Mouse (Mus musculus) ZHBTc4 (cell line): ENCODE results near the gene Lmnb2.

Experiments
- DNase-seq: peaks from one replicate; pipeline ENCODE4 v3.0.0-alpha.2; 2011; ENCODE audit warnings: low read depth, low spot score

Gene Lmnb2

DNA sequence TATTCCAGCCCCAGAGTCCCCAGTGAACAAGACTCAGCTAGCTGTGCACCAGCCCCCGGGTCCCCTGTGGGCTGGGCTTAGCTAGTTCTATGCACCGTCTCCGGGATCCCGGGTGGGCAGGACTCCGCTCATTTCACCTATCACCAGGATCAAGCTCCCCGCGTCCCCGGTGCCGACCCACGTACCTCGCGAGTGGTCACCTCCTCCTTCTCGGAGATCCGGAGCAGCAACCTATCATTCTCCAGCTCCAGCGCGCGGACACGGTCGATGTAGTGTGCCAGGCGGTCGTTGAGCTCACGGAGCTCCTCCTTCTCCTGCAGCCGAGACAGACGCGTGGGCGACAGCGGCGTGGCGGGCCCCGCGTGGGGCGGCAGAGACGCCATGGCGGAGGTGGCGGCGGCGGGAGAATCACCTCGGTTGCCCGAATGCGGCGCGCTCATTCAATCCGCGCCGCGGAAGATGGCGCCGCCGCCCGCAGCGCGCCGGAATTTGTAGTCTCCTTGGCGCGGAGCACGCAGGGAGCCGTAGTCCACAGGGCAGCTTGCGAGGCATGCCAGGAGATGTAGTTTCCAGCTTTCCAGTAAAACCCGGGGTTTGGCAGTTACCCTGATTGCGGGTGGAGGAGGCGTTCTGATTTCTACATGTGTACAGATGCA, at the start of gene Lmnb2:
Lmnb2 (minus strand) TSS at position 467 of the 656 bp plus-strand sequence.
- DNase-seq, result peak; percentile 77

DNA sequence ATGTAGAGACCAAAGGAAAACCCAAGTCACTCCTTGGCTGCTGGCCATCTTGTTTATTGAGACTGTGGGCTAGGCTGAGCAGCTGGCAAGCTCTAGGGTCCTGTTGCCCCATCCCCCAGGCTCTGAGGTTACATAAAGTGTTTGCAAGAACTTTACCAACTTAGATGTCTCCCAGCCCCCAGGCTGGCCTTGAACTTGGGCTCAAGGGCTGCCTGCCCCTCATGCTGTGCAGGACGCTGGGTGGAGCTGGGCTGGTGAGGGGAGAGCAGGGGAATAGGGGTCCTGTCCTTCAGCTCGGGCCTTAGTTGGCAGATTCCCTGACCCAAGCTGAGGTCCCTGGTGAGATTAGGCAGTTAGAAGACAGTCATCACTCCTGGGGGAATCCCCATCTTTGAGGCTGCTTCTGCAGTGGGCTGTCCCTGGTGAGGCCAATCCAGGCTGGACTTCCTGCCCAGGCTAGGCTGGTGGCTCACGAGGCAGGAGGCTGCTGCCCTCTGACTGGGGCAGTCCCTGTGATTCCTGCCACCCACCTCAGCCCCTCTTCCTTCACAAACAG, 49.1 kb upstream of the Lmnb2 start:
- DNase-seq, result no peak

DNA sequence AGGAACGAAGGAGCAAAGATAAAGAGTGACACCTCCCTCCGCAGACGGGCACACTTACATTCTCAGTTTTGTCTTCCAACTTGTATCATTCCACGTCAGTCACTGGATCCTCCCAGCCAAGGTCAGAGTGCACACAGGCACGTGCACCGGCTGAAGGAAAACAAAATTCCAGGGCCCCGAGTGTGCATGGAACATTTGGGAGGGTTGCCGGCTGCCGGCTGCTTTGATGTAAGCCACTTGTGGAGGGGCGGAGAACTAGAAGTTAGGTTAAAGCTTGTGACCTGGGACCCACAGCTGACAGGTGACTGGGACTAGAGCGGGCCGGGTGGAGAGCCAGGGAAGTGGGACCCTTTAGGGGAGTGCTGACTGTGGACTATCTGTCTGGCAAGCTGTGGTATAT, 48.3 kb upstream of the Lmnb2 start:
- peak; percentile 81 for DNase-seq

DNA sequence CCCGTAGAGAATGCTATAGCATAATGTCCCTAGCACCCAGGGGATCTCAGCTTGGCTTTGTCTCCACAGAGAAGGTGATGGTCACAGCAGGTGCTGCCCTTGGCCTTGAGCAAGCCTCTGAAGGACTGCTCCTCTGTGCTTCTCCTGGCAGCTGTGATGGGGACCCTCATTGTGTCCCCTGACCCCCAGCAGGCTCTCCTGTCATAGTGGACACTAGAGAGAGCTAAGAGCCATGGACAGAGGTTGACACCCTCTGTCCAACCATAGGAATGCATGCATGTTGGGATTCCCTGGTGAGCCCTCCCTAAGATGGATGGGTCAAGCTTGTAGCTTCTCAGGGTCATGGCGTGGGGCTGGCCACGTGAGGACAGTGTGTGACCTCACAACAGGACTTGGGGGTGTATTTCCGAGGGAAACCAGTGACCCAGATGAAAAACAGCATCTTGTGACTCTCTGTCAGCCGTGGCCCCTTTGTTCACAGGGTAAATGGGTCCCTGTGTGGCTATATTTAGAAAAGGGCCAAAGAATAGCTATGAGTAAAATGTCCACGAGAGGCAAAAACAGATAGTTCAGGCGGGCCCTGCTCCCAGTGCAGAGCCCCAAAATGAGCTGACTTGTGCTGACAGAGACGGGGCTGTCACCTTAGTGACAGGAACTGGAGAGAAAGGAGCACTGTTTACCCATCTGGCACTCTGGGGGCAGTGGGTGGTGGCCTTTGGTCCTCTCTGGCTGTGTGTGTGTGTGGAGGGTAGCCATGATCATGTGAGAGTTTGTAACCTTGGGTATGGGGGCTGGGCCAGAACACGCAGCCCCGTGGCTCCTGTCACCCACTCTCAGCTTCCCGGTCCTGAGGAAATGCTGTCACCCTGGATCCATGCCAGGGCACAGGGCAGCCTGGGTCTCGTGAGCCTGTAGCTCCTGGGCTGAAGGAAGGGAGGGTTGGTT, 45.3 kb upstream of the Lmnb2 start:
- DNase-seq, result no peak

DNA sequence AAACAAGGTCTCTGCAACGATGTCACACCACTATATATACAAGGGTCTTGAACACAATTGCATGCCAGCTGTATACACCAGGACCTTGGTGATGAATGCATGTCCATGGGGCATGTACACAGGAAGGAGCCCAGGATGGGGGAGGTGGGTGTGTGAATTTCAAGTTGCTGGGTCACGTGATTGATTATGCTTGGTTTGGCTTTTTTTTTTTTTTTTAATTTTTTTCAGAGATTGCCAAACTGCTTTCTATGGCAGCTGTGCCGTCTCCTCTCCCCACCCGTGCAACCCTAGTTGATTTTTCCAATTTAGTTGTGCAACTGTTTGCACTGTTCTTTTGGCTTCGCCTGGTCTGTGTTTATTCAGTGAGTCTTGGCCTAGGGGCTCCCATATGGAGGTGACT, 44.5 kb upstream of the Lmnb2 start:
- no peak for DNase-seq

DNA sequence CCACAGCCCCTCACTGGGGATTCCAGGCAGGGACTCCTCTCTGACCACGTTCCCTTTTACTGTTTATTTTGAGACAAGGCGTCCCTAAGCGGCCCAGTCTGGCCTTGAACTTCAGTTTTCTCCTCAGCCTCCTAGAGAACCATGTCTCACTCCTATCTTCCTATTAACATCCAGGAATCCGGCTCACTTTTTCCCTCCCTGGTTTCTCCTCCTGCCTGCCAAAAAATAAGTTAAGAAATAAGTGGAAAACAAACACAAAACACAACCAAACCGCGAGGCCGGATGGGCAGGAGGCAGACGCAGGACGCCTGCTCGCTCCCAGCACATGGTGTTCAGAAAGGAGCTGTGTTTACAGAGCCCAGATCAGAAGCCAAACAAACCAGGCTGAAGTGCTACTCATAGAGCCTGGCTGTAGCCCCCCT, 44.0 kb upstream of the Lmnb2 start:
- DNase-seq, result no peak

DNA sequence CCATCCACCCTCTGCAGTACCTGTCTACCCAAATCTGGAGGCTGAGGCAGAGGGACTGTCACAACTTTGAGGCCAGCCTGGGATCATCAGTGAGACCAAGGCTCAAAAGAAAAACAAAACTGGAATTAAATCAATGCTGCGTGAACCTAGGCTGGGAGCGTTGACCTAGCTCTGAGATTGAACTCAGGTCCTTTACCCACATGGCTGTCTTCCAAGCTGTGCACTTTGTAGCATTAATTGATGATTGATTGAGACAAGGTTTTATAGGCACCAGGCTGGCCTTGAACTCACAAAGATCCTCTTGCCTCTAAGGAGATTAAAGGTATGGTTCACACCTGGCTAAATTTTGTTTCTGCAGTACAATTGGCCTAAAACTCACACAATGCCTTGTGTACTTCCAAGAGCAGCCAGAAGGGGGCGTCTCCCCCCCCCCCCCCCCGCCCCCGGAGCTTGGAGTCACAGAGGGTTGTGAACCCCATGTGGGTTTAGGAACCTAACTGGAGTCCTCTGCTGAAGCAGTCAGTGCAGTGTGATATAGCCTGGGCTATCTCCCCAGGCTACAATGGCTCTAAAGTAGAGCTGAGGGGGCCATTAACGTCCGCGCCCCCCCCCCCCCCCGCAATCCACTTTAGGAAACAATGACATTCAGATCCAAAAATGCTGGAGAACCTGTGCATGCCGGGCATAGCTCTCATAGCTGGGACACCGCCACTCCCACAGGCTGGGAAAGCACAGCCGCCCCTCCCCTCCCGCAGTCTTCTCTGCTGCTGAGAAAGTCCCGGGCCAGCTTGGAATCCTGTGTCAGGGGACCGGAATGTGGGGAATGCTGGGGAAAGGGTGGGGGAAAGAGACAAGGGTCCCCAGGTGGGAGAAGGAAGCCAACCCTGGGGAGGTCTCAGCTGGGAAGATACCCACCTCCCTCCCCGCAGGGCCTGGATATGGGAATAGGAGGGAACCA, 42.8 kb upstream of the Lmnb2 start:
- DNase-seq, result peak; percentile 99

DNA sequence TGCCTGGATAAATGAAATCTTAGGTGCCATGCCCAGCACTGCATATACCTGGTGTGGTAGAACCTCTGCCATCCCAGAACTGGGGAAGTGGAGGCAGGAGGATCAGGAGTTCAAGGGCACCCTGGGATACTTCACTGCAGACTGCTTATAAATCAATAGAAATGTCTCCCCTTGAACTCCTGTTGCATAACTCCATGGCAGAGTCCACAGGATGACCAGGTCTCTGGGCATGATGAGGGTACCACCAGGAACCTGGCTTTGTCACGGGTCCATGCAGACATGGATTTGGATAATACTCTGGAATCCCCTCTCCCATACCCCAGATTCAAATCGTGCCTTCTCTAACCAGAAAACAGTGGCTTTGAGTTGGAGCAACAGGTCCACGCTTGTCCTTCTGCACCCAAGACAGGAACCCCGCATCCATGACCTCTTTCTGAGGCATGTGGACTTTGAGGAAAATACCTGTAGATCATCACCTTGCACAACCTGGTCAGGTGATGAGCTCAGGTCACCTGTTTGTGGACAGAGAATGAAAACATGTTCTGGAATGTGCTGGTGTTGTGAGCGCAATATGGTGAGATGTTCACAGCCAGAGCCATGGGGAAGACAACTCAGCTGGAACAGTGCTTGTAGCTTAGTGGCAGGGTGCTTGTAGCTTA, 41.1 kb upstream of the Lmnb2 start:
- DNase-seq, result no peak

DNA sequence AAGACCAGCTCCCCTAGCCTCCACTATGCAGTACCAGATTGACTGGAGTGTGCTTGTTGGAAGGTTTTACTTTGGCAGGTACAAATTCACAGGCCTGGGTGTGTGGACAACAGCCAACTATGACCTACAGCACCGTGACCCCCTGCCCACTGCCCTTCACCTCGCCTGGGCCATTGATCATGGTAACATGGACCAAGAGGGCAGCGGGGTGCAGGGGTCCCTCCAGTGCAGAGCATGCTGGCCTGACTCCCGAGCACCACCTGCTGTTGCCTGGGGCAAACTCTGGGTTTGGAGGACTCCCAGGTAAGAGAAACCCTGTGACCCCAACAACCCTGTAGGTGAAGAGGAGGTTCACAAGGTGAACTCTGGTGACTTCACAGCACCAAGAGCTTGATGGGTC, 39.7 kb upstream of the Lmnb2 start:
- no peak for DNase-seq

DNA sequence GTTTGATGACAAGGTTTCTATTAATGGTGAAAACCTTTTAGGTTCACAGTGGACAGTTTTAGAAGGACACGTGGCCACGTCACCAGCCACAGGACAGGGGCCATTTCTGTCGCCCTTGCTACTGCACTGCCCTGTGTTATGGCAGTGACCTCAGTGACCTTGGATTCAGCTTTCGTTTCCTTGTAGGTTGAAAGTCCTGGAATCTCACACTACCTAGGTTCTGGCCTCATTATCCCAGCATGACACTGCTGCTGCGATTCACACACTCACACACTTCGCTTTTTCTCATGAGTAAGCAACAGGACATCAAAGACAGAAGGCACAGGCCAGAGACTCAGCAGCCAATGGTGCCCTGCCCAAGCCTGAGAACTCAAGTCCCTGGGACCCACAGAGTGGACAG, 38.9 kb upstream of the Lmnb2 start:
- DNase-seq, result no peak

DNA sequence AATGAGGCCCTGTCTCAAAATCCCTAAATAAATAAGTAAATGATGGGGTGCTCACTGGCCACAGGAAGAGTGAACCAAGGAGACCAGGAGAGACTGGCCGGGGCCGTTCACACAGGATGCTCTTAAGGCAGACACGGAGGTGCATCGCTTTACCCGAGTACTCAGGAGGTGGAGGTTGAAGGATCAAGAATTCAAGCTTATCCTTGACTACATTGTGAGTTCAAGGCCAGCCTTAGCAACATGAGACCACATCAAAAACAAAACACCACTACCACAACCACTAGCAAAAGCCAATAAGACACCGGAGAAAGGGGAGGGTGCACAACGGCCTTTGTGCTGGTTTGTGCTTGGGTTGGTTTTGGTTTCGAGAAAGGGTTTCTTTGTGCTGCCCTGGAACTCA, 38.3 kb upstream of the Lmnb2 start:
- DNase-seq, result no peak

DNA sequence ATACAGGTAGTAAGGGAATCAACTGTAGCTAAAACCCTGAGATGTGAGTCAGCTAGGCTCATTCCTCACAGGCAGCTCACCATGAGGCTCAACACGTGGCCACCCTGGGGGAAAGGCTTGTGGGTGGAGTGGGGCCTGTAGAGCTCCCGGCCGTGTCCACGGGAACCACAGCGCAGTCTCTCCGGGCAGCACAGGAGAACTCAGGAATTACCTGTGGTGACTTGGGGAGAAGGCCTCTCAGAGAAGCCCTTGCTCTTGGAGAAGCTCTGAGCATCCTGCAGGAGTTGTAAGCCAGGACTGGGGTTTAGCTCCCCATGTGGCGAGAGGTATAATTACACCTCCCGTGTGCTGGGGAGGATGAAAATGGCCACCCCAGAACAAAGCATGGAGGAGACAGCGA, 37.5 kb upstream of the Lmnb2 start:
- peak; percentile 88 for DNase-seq

DNA sequence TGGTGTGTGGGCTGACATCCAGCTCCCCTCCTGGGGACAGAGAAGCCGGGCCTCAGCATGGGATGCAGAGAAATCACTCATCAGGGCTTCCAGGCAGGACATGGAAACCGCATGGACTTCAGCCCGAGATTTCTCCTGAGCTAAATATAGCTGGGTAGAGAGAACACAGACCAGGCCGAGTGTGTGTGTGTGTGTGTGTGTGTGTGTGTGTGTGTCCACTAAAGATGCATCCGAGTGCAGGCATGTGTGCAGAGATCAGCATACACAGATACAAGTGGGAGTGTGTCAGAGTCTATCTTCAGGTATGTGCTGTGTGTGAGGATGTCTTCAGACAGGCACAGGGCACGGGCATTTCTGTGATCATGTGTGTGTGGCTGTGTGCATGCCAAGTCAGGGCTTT, 36.8 kb upstream of the Lmnb2 start:
- no peak for DNase-seq

DNA sequence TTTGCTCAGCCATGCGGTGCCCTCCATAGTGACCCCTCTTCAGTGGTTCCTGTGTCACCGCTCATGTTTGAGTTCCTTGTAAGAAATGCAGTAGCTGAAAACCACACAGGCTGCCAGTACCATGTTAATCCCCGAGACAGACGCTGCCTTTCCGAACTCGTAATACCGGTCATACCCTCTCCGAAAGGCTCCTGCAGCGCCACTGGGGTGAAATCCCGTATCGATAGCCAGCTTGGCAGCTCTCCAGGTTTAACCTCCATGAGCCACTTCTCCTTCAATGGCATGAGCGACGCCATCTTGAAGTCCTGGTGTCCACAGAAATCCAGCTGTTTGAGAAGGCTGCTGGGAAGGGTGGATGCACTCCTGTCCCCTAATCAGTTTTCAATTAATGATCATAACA, 36.4 kb upstream of the Lmnb2 start:
- DNase-seq, result no peak

DNA sequence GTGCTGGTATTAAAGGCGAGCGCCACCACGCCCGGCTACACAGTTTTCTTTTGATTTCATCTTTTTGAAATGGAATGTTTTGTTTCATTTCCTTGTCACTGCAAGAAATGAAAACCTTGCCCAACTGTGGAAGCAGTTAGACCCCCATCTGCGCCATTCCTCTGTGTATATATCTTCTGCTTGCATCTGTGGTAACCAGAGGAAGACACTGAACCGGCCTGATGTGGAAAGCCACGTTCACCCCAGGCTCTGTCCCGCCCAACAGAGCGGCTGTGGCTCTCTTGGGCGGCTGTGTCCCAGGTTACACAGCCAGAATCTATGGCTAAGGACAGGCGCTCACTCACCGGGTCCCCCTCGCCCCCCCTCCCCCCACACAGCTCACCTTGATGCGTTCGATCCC, 34.4 kb upstream of the Lmnb2 start:
- no peak for DNase-seq

DNA sequence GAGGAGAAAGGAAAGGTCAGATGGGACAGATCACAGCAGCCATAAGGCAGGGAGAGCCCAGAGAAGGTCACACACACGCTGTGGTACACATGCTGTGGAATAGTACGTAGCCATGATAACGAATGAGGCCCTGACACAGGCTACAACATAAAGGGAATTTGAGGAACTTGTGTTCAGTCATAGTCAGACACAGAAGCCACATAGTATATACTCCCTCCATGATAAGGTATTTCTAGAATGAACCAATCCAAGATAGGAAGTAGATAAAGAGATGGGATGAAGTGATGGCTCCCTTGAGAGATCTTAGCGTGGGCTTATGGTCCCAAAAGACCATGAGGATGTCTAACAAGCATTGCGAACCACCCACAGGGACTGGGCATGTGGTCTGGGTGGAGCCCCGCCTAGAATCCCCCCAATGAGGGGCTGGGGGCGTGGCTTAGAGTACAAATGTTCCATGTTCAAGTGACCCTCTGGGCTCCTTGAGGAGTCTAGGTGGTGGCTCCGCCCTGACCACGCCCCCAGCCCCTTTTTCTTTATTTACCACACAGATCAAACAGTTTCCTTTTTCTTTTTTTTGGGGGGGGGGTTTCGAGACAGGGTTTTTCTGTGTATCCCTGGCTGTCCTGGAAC, 33.8 kb upstream of the Lmnb2 start:
- DNase-seq, result peak; percentile 62

DNA sequence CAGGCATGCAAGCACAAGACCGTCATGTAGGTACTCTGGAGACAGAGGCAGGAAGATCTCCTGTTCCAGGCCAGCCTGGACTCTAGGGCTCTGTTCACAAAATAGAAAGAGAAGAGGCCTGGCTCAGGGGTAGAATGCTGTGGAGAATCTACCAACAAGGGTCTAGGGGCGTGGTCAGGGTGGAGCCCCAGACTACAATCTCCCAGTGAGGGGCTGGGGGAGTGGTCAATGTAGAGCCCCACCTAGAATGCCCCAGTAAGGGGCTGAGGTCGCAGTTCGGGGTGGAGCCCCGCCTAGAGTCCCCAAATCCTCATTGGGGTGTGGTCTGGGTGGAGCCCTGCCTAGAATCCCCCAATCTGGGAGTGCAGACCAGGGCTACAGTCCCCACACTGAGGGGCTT, 32.3 kb upstream of the Lmnb2 start:
- DNase-seq, result peak; percentile 59

DNA sequence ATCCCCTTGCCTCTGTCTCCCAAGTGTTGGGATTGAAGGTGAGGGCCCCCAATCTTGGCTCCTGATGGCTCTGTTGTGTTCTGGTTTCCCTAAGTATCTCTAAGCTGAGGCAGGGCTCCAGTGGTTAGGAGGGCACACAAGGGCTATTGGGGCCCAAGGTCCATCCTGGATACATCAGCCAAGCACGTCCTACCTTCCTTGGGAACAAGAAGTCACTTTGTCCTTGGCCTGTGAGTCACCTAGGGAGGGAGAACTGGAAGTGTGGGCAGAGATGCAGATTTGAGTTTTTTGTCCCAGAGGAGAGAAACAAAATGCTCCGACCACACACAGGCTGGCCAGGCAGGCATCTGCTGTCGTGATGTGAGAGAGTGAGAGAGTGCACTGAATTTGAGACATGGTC, 31.0 kb upstream of the Lmnb2 start:
- DNase-seq, result no peak

DNA sequence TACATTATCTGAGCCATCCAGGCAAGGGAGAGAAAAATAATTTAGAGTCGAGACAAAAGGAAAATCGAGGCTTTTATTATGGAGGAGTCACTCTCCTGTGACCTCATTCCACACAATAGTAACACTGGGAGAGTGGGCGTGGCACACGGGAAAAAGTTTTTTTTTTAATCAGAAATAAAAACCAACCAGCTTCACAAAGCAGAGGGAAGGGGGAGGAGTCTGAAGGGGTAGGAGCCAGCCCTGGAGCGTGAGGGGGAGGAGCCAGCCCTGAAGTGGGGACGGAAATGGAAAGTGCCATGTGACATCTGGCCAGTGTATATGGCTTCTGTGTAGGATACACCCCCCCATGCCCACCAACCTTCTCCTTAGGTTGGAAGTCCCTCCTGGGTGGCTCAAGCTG, 30.5 kb upstream of the Lmnb2 start:
- DNase-seq, result peak; percentile 80

DNA sequence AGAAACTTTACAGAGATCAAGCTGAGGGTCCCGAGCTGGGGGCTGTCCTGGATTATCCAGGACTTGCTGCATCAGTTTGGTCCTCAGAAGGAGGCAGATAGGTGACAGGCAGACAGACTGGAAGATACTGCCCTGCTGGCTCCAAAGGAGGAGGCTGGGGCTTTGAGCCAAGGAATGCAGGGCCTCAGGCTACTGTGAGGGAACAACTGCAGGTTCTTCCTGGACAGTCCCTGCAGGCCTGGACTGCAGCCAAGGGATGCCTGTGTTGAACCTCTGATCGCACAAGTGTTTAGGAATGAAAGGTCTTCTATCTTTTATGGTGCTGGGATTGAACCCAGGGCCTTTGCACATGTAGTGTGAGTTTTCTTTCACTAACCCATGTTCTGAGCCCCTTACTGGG, 29.8 kb upstream of the Lmnb2 start:
- no peak for DNase-seq
